Mouse (Mus musculus) cerebellum, postnatal 14 days (tissue): ENCODE data around the gene Ak4.

Experiments
- DNase-seq, 2 experiments: peaks; one replicate each; pipeline ENCODE4 v3.0.0; 2021; ENCODE audit warnings: mixed read lengths in 2 of 2

The Ak4 gene

DNA sequence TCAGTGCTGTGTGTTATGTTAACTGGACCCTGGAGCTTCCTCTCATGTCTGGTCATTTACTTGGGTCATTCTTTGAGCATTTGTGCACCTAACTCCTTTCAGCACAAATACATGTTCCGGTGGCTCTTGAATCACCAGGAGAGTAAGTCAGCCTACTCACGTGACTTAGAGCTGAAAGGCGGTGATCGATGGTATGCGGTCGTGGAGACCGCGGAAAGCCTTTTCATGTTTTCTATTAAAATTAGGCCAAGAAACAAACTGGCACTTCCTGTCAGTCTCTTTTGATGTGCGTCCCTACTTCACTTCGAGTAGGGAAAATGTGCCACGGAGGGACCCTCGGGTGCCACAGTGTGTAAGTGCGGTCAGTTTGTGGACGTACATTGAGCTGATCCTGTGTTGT is 96.8 kb downstream of the Ak4 start:
- no peak for DNase-seq
